Mouse (Mus musculus) C2C12 (cell line): ENCODE measurements around the gene Pclaf.

Experiments used
- CEBPB ChIP-seq: IDR thresholded peaks from one replicate; pipeline ENCODE4 v1.6.1; 2011; ENCODE audit warnings: low read depth, mild to moderate bottlenecking, control low read depth, moderate library complexity
- CTCF ChIP-seq: IDR thresholded peaks from one replicate; pipeline ENCODE4 v1.5.1; 2011; ENCODE audit not compliant: control insufficient read depth, insufficient read depth, insufficient read length
- MAX ChIP-seq: IDR thresholded peaks from one replicate; pipeline ENCODE4 v1.6.1; 2011; ENCODE audit warnings: mild to moderate bottlenecking, control low read depth
- MYOD1 ChIP-seq: IDR thresholded peaks from one replicate; pipeline ENCODE4 v1.6.1; 2011; ENCODE audit warnings: low read depth; ENCODE audit not compliant: control insufficient read depth, insufficient read length
- USF1 ChIP-seq: IDR thresholded peaks from one replicate; pipeline ENCODE4 v1.6.1; 2011; ENCODE audit warnings: low read depth, mild to moderate bottlenecking, control low read depth, moderate library complexity

DNA sequence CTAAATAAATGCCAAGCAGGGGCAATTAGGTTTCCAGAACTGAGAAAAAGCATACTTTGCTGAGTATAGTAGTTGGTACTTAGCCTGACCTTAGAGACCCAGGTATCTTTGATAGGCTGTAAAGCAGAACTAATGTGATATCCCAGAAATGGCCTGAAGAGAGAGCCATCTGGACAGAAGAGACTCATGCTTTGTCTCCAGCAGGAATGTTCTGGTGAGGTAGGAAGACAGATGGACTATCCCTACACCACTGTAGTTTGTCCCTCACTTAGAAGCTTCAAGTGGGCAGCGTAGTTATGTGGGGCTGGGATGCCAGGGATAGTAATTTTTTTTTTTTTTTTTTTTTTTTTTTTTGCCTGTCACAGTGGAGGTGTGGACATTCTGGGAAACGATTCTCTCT lies 23.9 kb downstream of the Pclaf start:
- TF ChIP-seq CTCF: no peak
- TF ChIP-seq CEBPB: no peak
- no peak for TF ChIP-seq USF1
- TF ChIP-seq MAX: no peak
- TF ChIP-seq MYOD1: no peak
